Mouse (Mus musculus): ENCODE measurements around the gene Sh3bp2. TPM values are rescaled to one million over a fixed set of nuclear protein-coding genes. Genes with fewer than 3 reads are reported as not detected.
A peak's percentile ranks its signal among the peaks of the same experiment; 100 is the strongest.
"Not testable (repeated sequence)": the region's sequence is repeated elsewhere in the genome, so short reads cannot be mapped to it uniquely, and the experiment has no call there.

Sh3bp2 gene
- polyA plus RNA-seq, 1 experiment from 2014 or later = 4.9 TPM

DNA sequence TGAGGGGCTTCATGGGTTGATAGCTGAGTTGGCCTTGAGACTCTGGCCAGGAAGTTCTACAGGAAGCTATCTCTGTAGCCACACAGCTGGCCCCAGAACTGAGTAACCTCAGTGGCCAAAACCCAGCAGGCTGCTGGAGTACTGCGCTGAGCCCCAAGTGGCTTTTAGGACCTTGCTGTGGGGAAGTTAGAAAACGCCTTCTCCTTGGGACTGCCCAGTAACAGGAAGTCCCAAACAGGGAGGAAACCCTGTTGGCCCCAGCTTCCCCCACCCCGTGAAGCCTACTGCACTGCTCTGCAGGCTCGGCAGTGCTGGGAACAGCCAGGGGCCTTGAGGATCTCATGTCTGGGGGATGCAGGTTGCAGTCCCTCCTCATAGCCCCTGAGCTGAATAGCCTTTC is 17.5 kb downstream of the Sh3bp2 start:
- Histone ChIP-seq H3K27ac (replicated peaks) (no peak overlapping the region), H3K9ac (no peak overlapping the region), H3K36me3 (no peaks in the 10 kb centered on the region), H3K9me3 (no peaks in the 10 kb centered on the region), H3K4me2 (no peak overlapping the region), H3K4me1 (0 out of 2 replicates have a peak, but pooled peaks cover 4% of the 10 kb centered on the region), H3K27me3 (replicated peaks) (no peaks in the 10 kb centered on the region; the same call in 1 of the 2 replicates), H3K4me3 (no peak overlapping the region)
- ATAC-seq (ENCODE audit: extremely low read depth, insufficient number of reproducible peaks, low FRiP score, low TSS enrichment) = no peak
- 48% methylated on average over 4 of the region's 4 CpGs for WGBS

DNA sequence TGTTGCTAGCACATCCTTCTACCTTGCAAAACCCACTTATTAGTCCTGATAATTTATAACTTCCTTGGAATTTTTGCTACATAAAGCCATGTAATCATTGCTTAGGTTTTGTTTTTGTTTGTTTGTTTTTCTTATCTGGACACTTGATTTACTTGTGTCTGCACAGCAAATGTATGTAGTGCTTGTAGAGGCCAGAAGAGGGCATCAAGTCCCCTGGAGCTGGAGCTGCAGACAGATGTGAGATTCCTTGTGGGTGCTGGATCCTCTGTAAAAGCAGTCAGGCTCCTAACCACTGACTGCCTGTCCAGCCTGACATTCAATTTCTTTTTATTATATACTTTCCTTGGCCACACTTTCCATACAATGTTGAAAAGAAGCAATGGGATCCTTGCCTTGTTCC is 21.8 kb downstream of the Sh3bp2 start:
- H3K9ac ChIP-seq = no peak overlapping the region
- ATAC-seq (ENCODE audit: extremely low read depth, insufficient number of reproducible peaks, low FRiP score, low TSS enrichment) = no peak
- peaks cover 11% of the 10 kb centered on the region for H3K36me3 ChIP-seq
- no peak overlapping the region for H3K4me2 ChIP-seq
- peaks cover 23% of the 10 kb centered on the region for H3K4me1 ChIP-seq
- no peak overlapping the region for H3K4me3 ChIP-seq
- no peaks in the 10 kb centered on the region for H3K27me3 ChIP-seq (replicated peaks)
- no peak overlapping the region for H3K27ac ChIP-seq (replicated peaks)
- H3K9me3 ChIP-seq = no peaks in the 10 kb centered on the region

DNA sequence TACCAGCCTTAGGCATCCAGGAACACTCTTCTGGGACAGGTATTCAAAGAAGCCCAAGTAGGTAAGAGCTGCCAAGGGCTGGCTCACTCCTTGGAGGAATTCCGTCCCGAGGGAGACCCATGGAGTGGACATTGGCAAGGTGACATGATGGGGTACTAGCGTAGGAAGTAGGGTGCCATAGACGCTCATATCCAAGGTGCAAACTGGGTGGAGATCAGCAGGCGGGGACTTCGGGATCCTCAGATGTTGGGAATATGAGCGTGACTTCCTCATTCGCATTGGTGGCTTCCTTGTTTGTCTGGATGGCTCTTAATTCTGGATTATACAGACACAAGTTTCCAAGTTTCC is 23.5 kb downstream of the Sh3bp2 start:
- H3K9ac ChIP-seq = peak overlapping the region; percentile 81
- H3K36me3 ChIP-seq = peaks cover 22% of the 10 kb centered on the region
- H3K4me3 ChIP-seq = peak overlapping the region; percentile 72
- WGBS = 17% methylated on average over 8 of the region's 8 CpGs
- H3K27ac ChIP-seq (replicated peaks) = no peak overlapping the region
- no peaks in the 10 kb centered on the region for H3K27me3 ChIP-seq (replicated peaks)
- peak overlapping the region; percentile 91 for H3K4me2 ChIP-seq
- ATAC-seq (ENCODE audit: extremely low read depth, insufficient number of reproducible peaks, low FRiP score, low TSS enrichment) = no peak
- no peaks in the 10 kb centered on the region for H3K9me3 ChIP-seq
- peaks cover 18% of the 10 kb centered on the region for H3K4me1 ChIP-seq

DNA sequence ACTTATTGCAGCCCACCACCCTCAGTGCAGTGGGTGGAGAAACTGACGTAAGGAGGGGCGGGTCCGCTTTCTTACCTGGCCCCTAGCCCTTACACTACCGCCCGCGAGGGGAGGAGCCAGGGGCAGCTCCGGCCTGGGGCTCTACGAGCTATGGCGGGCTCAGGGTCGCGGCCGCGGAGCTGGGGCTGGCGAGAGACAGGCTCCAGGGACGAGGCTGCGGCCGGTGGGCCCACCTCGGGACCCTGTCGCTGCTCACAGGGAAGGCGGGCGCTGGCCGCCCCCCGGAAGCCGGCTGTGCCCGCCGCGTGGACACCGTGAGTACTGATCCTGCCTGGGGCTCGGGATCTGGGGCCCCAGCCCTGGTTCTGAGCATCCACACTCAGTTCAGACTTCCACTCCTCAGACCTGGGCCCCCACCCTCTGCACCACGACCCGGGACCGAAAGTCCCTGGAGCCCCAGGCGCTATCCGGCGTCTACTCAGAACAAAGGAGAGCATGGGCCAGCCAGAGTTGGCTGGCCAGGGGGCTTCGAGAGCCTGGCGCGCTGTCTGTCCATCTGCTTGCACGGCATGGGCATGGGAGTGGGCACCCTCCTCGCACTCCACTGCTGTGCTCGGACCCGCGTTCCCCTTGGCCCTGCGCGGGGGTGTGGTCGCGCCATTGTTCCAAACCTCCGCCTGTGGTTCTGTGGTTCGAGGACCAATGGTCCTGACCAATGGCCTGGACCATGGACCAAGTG is 24.0 kb downstream of the Sh3bp2 start:
- Histone ChIP-seq H3K27ac (replicated peaks) (no peak overlapping the region; the same call in 1 of the 2 replicates), H3K9me3 (no peaks in the 10 kb centered on the region), H3K4me1 (peaks cover 18% of the 10 kb centered on the region), H3K4me3 (peak overlapping the region; percentile 72), H3K4me2 (peak overlapping the region; percentile 91), H3K27me3 (replicated peaks) (no peaks in the 10 kb centered on the region), H3K36me3 (peaks cover 26% of the 10 kb centered on the region), H3K9ac (peak overlapping the region; percentile 81)
- peak; percentile 53; the same call in 1 of the 2 replicates for ATAC-seq (ENCODE audit: extremely low read depth, insufficient number of reproducible peaks, low FRiP score, low TSS enrichment)
- WGBS = under 1% methylated on average over 49 of the region's 49 CpGs

DNA sequence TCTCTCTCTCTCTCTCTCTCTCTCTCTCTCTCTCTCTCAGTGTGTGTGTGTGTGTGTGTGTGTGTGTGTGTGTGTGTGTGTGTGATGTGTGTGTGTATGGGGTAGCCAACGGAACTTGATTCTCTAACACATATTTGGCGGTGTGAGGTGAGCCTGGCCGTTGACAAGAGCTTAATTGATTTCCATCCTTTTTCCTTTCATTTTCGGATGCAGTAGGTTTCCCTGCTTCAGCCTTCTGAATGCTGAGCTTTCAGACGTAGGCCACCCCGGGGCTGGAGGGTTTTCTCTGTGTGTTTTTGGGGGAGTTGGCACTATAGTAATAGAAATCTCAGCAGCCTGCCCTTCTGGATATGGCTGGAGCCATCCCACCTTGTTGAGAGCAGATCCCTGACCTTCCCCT is 24.6 kb downstream of the Sh3bp2 start:
- H3K4me3 ChIP-seq = peak overlapping the region; percentile 72

DNA sequence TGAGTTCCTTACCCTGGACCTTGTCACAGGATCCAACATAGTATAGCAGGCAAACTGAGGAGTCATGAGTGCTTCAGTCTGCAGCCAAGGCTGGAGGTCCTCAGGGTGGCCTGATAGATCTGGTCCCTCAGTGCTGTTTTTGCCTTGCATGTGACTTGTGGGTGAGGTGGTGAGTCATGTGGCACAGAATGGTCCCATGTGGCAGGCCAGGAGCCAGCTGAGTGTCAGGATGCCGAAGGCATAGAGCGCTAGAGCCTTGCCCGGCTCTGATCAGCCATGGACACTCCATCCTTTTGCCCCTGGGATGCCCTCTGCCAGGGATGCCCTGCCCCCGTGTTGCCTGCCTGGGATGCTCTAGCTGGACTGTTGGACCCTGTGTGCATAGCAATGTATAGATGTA is 26.2 kb downstream of the Sh3bp2 start:
- no peak overlapping the region for H3K4me2 ChIP-seq
- no peak overlapping the region for H3K4me3 ChIP-seq
- no peak for ATAC-seq (ENCODE audit: extremely low read depth, insufficient number of reproducible peaks, low FRiP score, low TSS enrichment)
- no peak overlapping the region for H3K27ac ChIP-seq (replicated peaks)
- no peak overlapping the region for H3K9ac ChIP-seq
- H3K4me1 ChIP-seq = peaks cover 18% of the 10 kb centered on the region
- H3K36me3 ChIP-seq = peaks cover 47% of the 10 kb centered on the region
- 94% methylated on average over 4 of the region's 4 CpGs for WGBS
- no peaks in the 10 kb centered on the region for H3K27me3 ChIP-seq (replicated peaks)
- H3K9me3 ChIP-seq = no peaks in the 10 kb centered on the region

More for the DNA sequence above, 24.6 kb downstream of the Sh3bp2 start:
- Histone ChIP-seq H3K4me2 (peak overlapping the region; percentile 91), H3K4me1 (peaks cover 18% of the 10 kb centered on the region), H3K27ac (replicated peaks) (no peak overlapping the region), H3K27me3 (replicated peaks) (no peaks in the 10 kb centered on the region), H3K36me3 (peaks cover 32% of the 10 kb centered on the region), H3K9ac (peak overlapping the region; percentile 81), H3K9me3 (no peaks in the 10 kb centered on the region)
- no peak for ATAC-seq (ENCODE audit: extremely low read depth, insufficient number of reproducible peaks, low FRiP score, low TSS enrichment)
- WGBS = 36% methylated on average over 6 of the region's 6 CpGs

DNA sequence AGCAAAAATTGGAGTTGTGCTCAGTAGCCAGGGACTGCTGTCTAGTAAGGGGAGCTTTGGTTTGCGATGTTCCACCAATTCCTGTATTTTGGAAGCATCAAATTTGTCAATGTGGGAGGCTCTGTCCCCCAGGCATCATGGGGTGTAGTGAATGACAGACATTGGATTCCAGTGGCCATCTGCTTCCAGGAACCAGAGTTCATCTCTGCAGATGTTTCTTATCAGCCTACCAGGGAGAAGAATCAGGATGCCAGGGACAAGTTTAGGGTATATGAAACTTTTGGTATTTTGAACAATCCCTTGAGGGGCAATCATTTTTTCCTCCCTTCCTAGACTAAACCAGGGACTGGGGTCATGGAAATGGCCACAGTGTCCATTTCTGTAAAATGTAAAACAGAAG is 38.2 kb downstream of the Sh3bp2 start:
- no peak overlapping the region for H3K27ac ChIP-seq (replicated peaks)
- 85% methylated on average over 1 of the region's 1 CpGs for WGBS
- H3K36me3 ChIP-seq = peaks cover 51% of the 10 kb centered on the region
- no peaks in the 10 kb centered on the region for H3K27me3 ChIP-seq (replicated peaks)
- no peak for ATAC-seq (ENCODE audit: extremely low read depth, insufficient number of reproducible peaks, low FRiP score, low TSS enrichment)
- H3K9ac ChIP-seq = no peak overlapping the region
- H3K4me2 ChIP-seq = no peak overlapping the region
- no peaks in the 10 kb centered on the region for H3K9me3 ChIP-seq
- H3K4me3 ChIP-seq = no peak overlapping the region
- peaks cover 20% of the 10 kb centered on the region for H3K4me1 ChIP-seq

DNA sequence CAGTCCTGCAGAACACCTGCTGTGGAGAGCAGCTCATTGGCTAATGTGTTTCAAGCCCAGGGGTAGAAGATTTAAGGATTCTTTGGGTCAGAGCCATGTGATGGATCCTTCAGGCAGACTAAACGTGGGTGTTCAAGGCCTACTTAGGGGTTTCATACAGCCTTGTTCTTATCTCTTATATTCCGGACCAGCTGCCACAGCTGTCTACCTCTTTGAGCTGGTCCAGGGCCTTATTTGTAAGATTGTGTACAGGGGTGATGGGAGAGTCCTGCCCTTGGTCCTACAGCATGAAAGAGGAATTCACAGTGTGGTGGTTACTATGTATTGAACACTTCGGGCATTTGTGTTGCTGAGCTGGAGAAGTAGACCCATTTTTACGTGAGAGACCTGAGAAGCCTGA is 38.7 kb downstream of the Sh3bp2 start:
- H3K4me3 ChIP-seq = no peak overlapping the region
- no peak overlapping the region for H3K27ac ChIP-seq (replicated peaks)
- H3K9ac ChIP-seq = no peak overlapping the region
- H3K9me3 ChIP-seq = no peaks in the 10 kb centered on the region
- peaks cover 46% of the 10 kb centered on the region for H3K36me3 ChIP-seq
- 0 out of 2 replicates have a peak, but pooled peaks have one; percentile 22 for ATAC-seq (ENCODE audit: extremely low read depth, insufficient number of reproducible peaks, low FRiP score, low TSS enrichment)
- no peak overlapping the region for H3K4me2 ChIP-seq
- H3K27me3 ChIP-seq (replicated peaks) = no peaks in the 10 kb centered on the region
- peaks cover 20% of the 10 kb centered on the region for H3K4me1 ChIP-seq
- WGBS = 74% methylated on average over 4 of the region's 4 CpGs

DNA sequence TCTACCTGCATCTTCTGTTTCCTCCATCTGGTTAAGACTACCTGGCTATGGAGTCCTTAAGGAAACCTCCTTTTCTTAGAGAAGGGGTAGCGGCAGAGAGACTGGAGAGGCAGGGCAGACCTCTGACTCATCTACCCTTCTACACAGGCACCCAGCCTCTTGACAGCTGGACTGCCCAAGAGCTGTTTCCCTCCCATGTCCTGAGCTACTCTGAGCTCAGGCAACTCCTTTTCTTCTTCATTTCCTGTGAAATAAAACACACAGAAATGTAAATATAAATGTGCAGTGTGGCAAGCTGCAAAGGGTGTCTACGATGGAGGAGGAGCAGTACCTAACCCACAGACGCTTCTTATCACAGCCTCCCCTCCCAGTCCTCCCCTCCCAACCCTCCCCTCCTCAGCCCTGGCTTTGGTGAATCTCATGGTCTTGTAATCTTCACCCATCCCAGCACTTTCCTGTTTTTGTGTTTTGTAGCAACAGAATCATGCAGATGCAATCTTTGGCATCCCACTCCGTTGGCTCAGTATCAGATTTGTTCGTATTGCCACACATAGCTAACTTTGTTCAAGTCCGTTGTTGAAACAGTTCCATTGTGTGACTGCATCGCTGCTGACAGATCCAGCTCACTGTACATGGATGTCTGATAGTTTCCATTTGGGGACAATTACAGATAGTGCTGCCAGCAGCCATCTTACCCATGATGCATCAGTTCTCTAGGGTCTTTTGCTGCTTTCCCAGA is 40.1 kb downstream of the Sh3bp2 start:
- H3K9me3 ChIP-seq = no peaks in the 10 kb centered on the region
- H3K4me3 ChIP-seq = no peak overlapping the region
- peak overlapping the region; percentile 40 for H3K4me2 ChIP-seq
- no peaks in the 10 kb centered on the region for H3K27me3 ChIP-seq (replicated peaks)
- ATAC-seq (ENCODE audit: extremely low read depth, insufficient number of reproducible peaks, low FRiP score, low TSS enrichment) = no peak
- WGBS = 31% methylated on average over 7 of the region's 7 CpGs
- H3K9ac ChIP-seq = 0 out of 2 replicates have a peak overlapping the region, but pooled peaks have one; percentile 25
- H3K4me1 ChIP-seq = peaks cover 20% of the 10 kb centered on the region
- peaks cover 32% of the 10 kb centered on the region for H3K36me3 ChIP-seq
- H3K27ac ChIP-seq (replicated peaks) = peak overlapping the region; percentile 82

DNA sequence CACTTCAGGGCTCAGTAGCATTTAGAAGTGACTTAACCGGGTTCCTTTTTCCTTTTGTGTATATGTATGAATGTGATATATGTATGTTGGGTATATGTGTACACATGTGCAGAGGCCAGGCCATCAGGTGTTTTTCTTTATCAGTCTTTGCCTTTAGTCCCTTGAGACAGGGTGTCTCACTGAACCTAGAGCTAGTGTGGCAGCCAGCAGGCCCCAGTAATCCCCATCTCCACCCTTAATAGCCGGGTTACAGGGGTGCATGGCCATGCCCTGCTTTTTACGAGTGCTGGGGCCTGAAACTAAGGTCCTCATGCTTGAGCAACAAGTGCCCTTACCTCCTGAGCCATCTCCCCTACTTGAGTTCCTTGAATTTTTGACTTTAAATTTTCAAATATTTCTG is 45.9 kb downstream of the Sh3bp2 start:
- Histone ChIP-seq H3K27me3 (replicated peaks) (no peaks in the 10 kb centered on the region), H3K27ac (replicated peaks) (no peak overlapping the region), H3K9ac (no peak overlapping the region), H3K4me3 (no peak overlapping the region), H3K4me1 (peaks cover 24% of the 10 kb centered on the region), H3K36me3 (no peaks in the 10 kb centered on the region), H3K4me2 (no peak overlapping the region), H3K9me3 (no peaks in the 10 kb centered on the region)
- 74% methylated on average over 3 of the region's 3 CpGs for WGBS
- ATAC-seq (ENCODE audit: extremely low read depth, insufficient number of reproducible peaks, low FRiP score, low TSS enrichment) = no peak

DNA sequence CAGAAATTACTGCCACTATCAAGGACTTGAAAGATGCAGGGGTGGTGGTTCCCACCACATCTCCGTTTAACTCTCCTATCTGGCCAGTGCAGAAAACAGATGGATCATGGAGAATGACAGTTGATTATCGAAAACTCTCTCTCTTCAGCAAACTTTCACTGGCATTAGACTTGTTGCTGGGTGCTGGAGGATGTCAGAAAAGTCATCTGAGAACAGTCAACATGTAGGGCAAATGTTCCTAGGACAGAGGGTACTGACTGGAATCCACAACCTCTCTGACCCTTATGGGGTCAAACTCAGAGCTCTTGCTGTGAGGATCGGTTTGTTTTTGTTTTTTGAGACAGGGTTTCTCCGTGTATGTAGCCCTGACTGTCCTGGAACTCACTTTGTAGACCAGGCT is 46.9 kb downstream of the Sh3bp2 start:
- Histone ChIP-seq H3K4me1 (peaks cover 29% of the 10 kb centered on the region), H3K9ac (peak overlapping the region; percentile 97), H3K27ac (replicated peaks) (peak overlapping the region; percentile 96), H3K4me2 (peak overlapping the region; percentile 75), H3K4me3 (peak overlapping the region; percentile 94)
- 38% methylated on average over 4 of the region's 4 CpGs for WGBS
- not testable (repeated sequence) for ATAC-seq (ENCODE audit: extremely low read depth, insufficient number of reproducible peaks, low FRiP score, low TSS enrichment); H3K27me3 ChIP-seq (replicated peaks); H3K9me3 ChIP-seq; H3K36me3 ChIP-seq
